Mouse (Mus musculus) spleen, adult 2 months (tissue): Measurements from ENCODE around the gene Cdca3. TPM values are rescaled to one million over a fixed set of nuclear protein-coding genes. Genes with fewer than 3 reads are reported as not detected.
A peak's percentile ranks its signal among the peaks of the same experiment; 100 is the strongest.

Source experiments
- DNase-seq, 2 experiments: peaks; one replicate each; pipeline versions ENCODE4 v3.0.0 to v3.0.0-alpha.2; 2012 to 2021; ENCODE audit warnings: low spot score in 2 of 2, low read depth in 1 of 2
- H3K27ac ChIP-seq: fragments of 200-500 bp; 2 replicates; pipeline ENCODE4 v1.5.1; 2012; ENCODE audit warnings: low read length, inconsistent platforms; ENCODE audit not compliant: insufficient read depth
- H3K27me3 ChIP-seq: fragments of 200-500 bp; 2 replicates; pipeline ENCODE4 v1.6.1; 2012; ENCODE audit warnings: mild to moderate bottlenecking, moderate library complexity, low read length, inconsistent platforms; ENCODE audit not compliant: control insufficient read depth, insufficient read depth
- H3K36me3 ChIP-seq: fragments of 200-500 bp; 2 replicates; pipeline ENCODE4 v1.6.1; 2012; ENCODE audit warnings: mild to moderate bottlenecking, low read length, inconsistent platforms; ENCODE audit not compliant: control insufficient read depth, insufficient read depth
- H3K4me1 ChIP-seq: fragments of 200-500 bp; 2 replicates; pipeline ENCODE4 v1.6.1; 2011; ENCODE audit warnings: inconsistent platforms; ENCODE audit not compliant: control insufficient read depth, insufficient read depth, insufficient read length
- H3K4me3 ChIP-seq: fragments of 200-500 bp; 2 replicates; pipeline ENCODE4 v1.5.1; 2011; ENCODE audit warnings: mild to moderate bottlenecking, inconsistent platforms; ENCODE audit not compliant: insufficient read depth, insufficient read length; ENCODE audit errors: extremely low read depth
- CTCF ChIP-seq: fragments of 200-500 bp; IDR thresholded peaks from 2 replicates; pipeline ENCODE4 v1.5.1; 2011; ENCODE audit warnings: mild to moderate bottlenecking, inconsistent platforms; ENCODE audit not compliant: insufficient read depth, insufficient read length, insufficient replicate concordance; ENCODE audit errors: extremely low read depth
- POLR2A ChIP-seq: fragments of 200-500 bp; IDR thresholded peaks from 2 replicates; pipeline ENCODE4 v1.6.1; 2011; ENCODE audit warnings: low read depth, low read length, inconsistent platforms
- WGBS: fragments of 180-500 bp; shearing (Covaris S2); methylation state at CpG from one replicate; pipeline ENCODE4 v1.1.7; 2018; 5-methylcytosine and 5-hydroxymethylcytosine counted together
- polyA plus RNA-seq: library from polyadenylated mRNA; depleted of rRNA; stranded (reverse); fragments of >200 nt; gene quantifications from 2 replicates; pipeline ENCODE4 v1.2.3, GENCODE M21; 2012

Gene Cdca3
- polyA plus RNA-seq, 1 experiment, result 30.4 TPM

GRCm38 (mm10) chr6:124805341-124806321 lies 23.7 kb upstream of the Cdca3 start:
- no peak for TF ChIP-seq POLR2A
- TF ChIP-seq CTCF, result no peak
- Histone ChIP-seq H3K27me3 (no peaks in the 10 kb centered on the region), H3K36me3 (no peaks in the 10 kb centered on the region), H3K4me3 (peak overlapping the region; percentile 56), H3K4me1 (peaks cover 8% of the 10 kb centered on the region), H3K27ac (no peak overlapping the region)
- WGBS, result 8% methylated on average over 34 of the region's 34 CpGs
- DNase-seq, result peak; percentile 67 to 73

GRCm38 (mm10) chr6:124806446-124807140 lies 22.8 kb upstream of the Cdca3 start:
- 87% methylated on average over 7 of the region's 7 CpGs for WGBS
- Histone ChIP-seq H3K4me3 (no peak overlapping the region), H3K27me3 (no peaks in the 10 kb centered on the region), H3K36me3 (no peaks in the 10 kb centered on the region; the same call in 1 of the 2 replicates), H3K4me1 (peaks cover 8% of the 10 kb centered on the region), H3K27ac (no peak overlapping the region)
- DNase-seq, result no peak
- no peak for TF ChIP-seq POLR2A
- TF ChIP-seq CTCF, result no peak

GRCm38 (mm10) chr6:124807366-124807765 lies 22.0 kb upstream of the Cdca3 start:
- no peaks in the 10 kb centered on the region for H3K27me3 ChIP-seq
- H3K4me1 ChIP-seq, result peaks cover 8% of the 10 kb centered on the region
- 87% methylated on average over 4 of the region's 4 CpGs for WGBS
- no peak overlapping the region for H3K4me3 ChIP-seq
- TF ChIP-seq CTCF (no peak), POLR2A (no peak)
- peaks cover 4% of the 10 kb centered on the region for H3K36me3 ChIP-seq
- no peak for DNase-seq
- no peak overlapping the region for H3K27ac ChIP-seq

- Histone ChIP-seq H3K27ac (peak overlapping the region; percentile 14; the same call in 1 of the 2 replicates), H3K27me3 (no peaks in the 10 kb centered on the region), H3K4me3 (no peak overlapping the region), H3K36me3 (peaks cover 4% of the 10 kb centered on the region), H3K4me1 (peaks cover 8% of the 10 kb centered on the region)
- TF ChIP-seq POLR2A, result no peak
- TF ChIP-seq CTCF, result no peak
- no peak for DNase-seq
- WGBS, result 90% methylated on average over 6 of the region's 6 CpGs
Observed at GRCm38 (mm10) chr6:124807986-124808357, 21.4 kb upstream of the Cdca3 start.

- Histone ChIP-seq H3K27me3 (no peaks in the 10 kb centered on the region), H3K4me1 (peaks cover 8% of the 10 kb centered on the region), H3K27ac (peak within 1 kb of the TSS; percentile 64), H3K4me3 (peak within 1 kb of the TSS; percentile 77), H3K36me3 (peaks cover 4% of the 10 kb centered on the region)
- TF ChIP-seq POLR2A (no peak), CTCF (no peak)
- DNase-seq, result peak in 1 of 2 experiments; percentile 58
- WGBS, result 6% methylated on average over 29 of the region's 29 CpGs
Observed at GRCm38 (mm10) chr6:124808358-124809012, 20.9 kb upstream of the Cdca3 start, which contains the start of gene Spsb2. TSS of gene Spsb2 (plus strand) at chr6:124808661.

GRCm38 (mm10) chr6:124809052-124809774 lies 20.1 kb upstream of the Cdca3 start:
- peak; percentile 47; the same call in 1 of the 2 replicates for TF ChIP-seq CTCF
- no peak for TF ChIP-seq POLR2A
- no peaks in the 10 kb centered on the region for H3K27me3 ChIP-seq
- DNase-seq, result peak in 1 of 2 experiments; percentile 74
- peak overlapping the region; percentile 77 for H3K4me3 ChIP-seq
- peaks cover 8% of the 10 kb centered on the region for H3K4me1 ChIP-seq
- WGBS, result under 1% methylated on average over 35 of the region's 35 CpGs
- H3K27ac ChIP-seq, result peak overlapping the region; percentile 64
- peaks cover 4% of the 10 kb centered on the region for H3K36me3 ChIP-seq
